Mouse (Mus musculus): ENCODE data around the gene Sh2d2a. TPM values are rescaled to one million over a fixed set of nuclear protein-coding genes. Genes with fewer than 3 reads are reported as not detected.
A peak's percentile ranks its signal among the peaks of the same experiment; 100 is the strongest.
"Not testable (repeated sequence)": the region's sequence is repeated elsewhere in the genome, so short reads cannot be mapped to it uniquely, and the experiment has no call there.

Sh2d2a gene
- polyA plus RNA-seq (2016; fragmentation: Nextera tagmentation; extraction: Ambion mirVana) = 0.04 and 0.11 TPM in 2 replicates

DNA sequence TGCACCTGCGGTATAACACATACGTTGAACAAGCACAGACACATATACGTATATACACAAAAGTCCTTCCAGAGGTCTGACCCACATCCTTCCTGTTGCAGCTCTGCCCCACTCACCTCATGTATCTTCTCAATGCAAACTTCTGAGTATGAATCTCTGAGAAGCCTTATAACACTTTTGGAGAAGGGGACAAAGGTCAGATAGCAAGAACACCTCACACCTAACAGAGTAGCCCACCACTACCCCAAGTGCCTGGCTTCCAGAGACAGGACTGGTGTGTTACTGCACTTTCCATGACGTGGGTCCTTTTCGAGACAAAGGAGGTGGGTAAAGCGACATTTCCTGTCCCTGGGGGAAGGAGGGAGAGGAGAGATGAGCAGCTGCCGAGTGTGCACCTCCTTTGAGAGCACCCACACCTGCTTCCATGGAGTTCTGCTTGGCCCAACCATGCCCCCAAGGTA lies at the start of gene Sh2d2a:
Gene Sh2d2a, plus strand, starts transcription at position 106 of the 461 bp plus-strand sequence.
- H3K27me3 ChIP-seq (replicated peaks) = 0 out of 2 replicates have a peak, but pooled peaks cover 5% of the 10 kb centered on the region
- WGBS (ENCODE audit: insufficient replicate concordance) = 54% methylated on average over 7 of the region's 7 CpGs
- H3K4me1 ChIP-seq = no peaks in the 10 kb centered on the region
- no peak within 1 kb of the TSS for H3K4me3 ChIP-seq
- no peak within 1 kb of the TSS for H3K9ac ChIP-seq
- H3K9me3 ChIP-seq (replicated peaks) = no peaks in the 10 kb centered on the region
- no peak within 1 kb of the TSS for H3K27ac ChIP-seq
- no peaks in the 10 kb centered on the region for H3K36me3 ChIP-seq
- ATAC-seq = no peak
- no peak within 1 kb of the TSS for H3K4me2 ChIP-seq

- no peak overlapping the region for H3K4me3 ChIP-seq
- no peak overlapping the region for H3K4me2 ChIP-seq
- no peak overlapping the region for H3K9ac ChIP-seq
- peaks cover 3% of the 10 kb centered on the region; the same call in 1 of the 2 replicates for H3K4me1 ChIP-seq
- 43% methylated on average over 5 of the region's 5 CpGs for WGBS (ENCODE audit: insufficient replicate concordance)
- ATAC-seq = no peak
- H3K9me3 ChIP-seq (replicated peaks) = no peaks in the 10 kb centered on the region
- no peaks in the 10 kb centered on the region for H3K36me3 ChIP-seq
- peaks cover 100% of the 10 kb centered on the region for H3K27me3 ChIP-seq (replicated peaks)
- no peak overlapping the region for H3K27ac ChIP-seq
Observed at GRCm38 (mm10) chr3:87801681-87802080, 44.9 kb upstream of the Sh2d2a start.

- Histone ChIP-seq H3K4me3 (peak overlapping the region; percentile 28), H3K9me3 (replicated peaks) (no peaks in the 10 kb centered on the region), H3K9ac (no peak overlapping the region), H3K36me3 (no peaks in the 10 kb centered on the region), H3K27ac (no peak overlapping the region), H3K27me3 (replicated peaks) (peaks cover 100% of the 10 kb centered on the region), H3K4me1 (no peaks in the 10 kb centered on the region), H3K4me2 (peak overlapping the region; percentile 57)
- WGBS (ENCODE audit: insufficient replicate concordance) = 3% methylated on average over 26 of the region's 26 CpGs
- 0 out of 2 replicates have a peak, but pooled peaks have one; percentile 13 for ATAC-seq
Observed at GRCm38 (mm10) chr3:87804038-87804677, 42.4 kb upstream of the Sh2d2a start.

DNA sequence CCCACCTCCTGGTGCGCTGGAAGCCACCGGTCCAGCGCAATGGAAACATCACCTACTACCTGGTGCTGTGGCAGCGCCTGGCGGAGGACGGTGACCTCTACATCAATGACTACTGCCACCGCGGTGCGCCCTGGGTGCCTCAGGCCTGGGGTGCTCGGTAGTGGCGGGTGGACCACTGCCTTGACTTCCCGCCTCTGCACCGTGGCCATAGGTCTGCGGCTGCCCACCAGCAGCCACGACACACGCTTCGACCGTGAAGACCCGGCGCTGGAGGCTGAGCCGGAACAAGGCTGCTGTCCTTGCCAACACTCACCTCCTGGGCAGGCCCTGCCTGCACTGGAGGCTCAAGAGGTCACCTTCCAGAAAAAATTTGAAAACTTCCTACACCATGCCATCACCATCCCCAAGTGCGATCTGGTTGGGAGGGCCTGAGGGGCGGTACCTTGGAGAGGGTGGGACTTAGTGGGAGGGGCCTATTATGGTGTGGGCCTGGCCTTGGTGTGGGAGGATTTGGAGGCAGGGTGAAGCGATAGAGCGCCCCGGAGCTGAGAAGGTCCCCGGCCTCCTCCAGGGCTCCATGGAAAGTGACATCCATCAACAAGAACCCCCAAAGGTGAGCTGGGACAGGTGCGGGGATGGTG lies 37.1 kb upstream of the Sh2d2a start:
- Histone ChIP-seq H3K36me3 (no peaks in the 10 kb centered on the region), H3K27me3 (replicated peaks) (peaks cover 100% of the 10 kb centered on the region), H3K4me2 (peak overlapping the region; percentile 42), H3K4me3 (no peak overlapping the region; the same call in 1 of the 2 replicates), H3K9me3 (replicated peaks) (no peaks in the 10 kb centered on the region), H3K4me1 (peaks cover 4% of the 10 kb centered on the region; the same call in 1 of the 2 replicates), H3K9ac (no peak overlapping the region), H3K27ac (no peak overlapping the region)
- peak; percentile 55 for ATAC-seq
- WGBS (ENCODE audit: insufficient replicate concordance) = 10% methylated on average over 28 of the region's 28 CpGs

DNA sequence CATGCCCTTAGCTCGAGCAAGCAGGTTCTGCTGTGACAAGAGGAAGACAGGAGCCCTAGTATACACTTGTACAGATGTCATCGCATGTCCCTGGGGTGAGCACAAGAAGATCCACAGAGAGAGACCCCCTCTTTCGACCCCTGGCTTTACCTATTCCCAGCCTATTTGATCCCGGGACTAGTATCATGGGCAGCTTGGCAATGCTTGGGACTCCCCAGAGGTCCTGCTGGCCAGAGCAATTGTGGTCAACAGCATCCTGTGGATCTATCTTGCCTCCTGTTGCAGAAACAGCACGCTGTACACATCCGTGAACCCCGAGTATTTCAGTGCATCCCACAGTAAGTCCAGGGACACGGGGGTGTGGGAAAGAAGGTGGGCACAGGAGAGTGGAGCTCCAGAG lies 35.3 kb upstream of the Sh2d2a start:
- H3K4me3 ChIP-seq = no peak overlapping the region
- no peak overlapping the region for H3K27ac ChIP-seq
- H3K9me3 ChIP-seq (replicated peaks) = no peaks in the 10 kb centered on the region
- H3K36me3 ChIP-seq = no peaks in the 10 kb centered on the region
- H3K4me1 ChIP-seq = peaks cover 6% of the 10 kb centered on the region; the same call in 1 of the 2 replicates
- H3K27me3 ChIP-seq (replicated peaks) = peaks cover 100% of the 10 kb centered on the region
- 68% methylated on average over 8 of the region's 8 CpGs for WGBS (ENCODE audit: insufficient replicate concordance)
- no peak for ATAC-seq
- no peak overlapping the region for H3K9ac ChIP-seq
- no peak overlapping the region for H3K4me2 ChIP-seq

DNA sequence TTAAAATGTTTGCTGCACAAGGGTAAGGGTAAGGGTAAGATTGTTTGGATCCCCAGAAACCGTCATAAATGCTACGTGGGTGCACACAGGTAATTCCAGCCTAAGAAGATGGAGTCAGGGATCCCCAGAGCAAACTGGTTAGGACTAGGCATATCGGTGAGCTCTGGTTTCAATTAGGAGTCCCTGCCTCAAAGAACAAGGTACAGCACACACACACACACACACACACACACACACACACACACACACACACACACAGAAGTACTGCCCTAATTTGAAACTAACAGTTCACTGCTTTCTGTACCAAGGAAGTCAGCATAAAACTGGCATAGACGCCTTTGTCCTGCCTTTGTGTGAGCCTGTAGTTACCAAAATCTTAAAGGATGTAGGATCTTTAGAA lies 34.1 kb upstream of the Sh2d2a start:
- H3K9ac ChIP-seq = no peak overlapping the region
- no peak overlapping the region for H3K4me2 ChIP-seq
- 55% methylated on average over 4 of the region's 4 CpGs for WGBS (ENCODE audit: insufficient replicate concordance)
- no peaks in the 10 kb centered on the region for H3K36me3 ChIP-seq
- peaks cover 9% of the 10 kb centered on the region; the same call in 1 of the 2 replicates for H3K4me1 ChIP-seq
- H3K27ac ChIP-seq = no peak overlapping the region
- H3K27me3 ChIP-seq (replicated peaks) = peaks cover 99% of the 10 kb centered on the region
- H3K4me3 ChIP-seq = no peak overlapping the region
- no peak for ATAC-seq
- no peaks in the 10 kb centered on the region for H3K9me3 ChIP-seq (replicated peaks)

DNA sequence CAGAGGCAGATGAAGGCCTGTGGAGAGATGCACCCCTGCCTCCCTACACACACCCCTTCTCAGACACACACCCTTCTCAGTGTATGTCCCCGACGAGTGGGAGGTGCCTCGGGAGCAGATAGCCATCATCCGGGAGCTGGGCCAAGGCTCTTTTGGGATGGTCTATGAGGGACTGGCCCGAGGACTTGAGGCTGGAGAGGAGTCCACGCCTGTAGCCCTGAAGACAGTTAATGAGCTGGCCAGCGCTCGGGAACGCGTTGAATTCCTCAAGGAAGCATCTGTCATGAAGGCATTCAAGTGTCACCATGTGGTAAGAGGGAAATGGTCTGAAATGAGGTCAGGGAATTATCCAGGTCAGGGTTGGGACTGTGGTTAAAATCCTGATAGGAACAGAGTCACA lies 33.7 kb upstream of the Sh2d2a start:
- Histone ChIP-seq H3K36me3 (no peaks in the 10 kb centered on the region), H3K4me3 (no peak overlapping the region), H3K27ac (no peak overlapping the region), H3K4me1 (peaks cover 9% of the 10 kb centered on the region; the same call in 1 of the 2 replicates), H3K9ac (no peak overlapping the region), H3K4me2 (no peak overlapping the region), H3K27me3 (replicated peaks) (peaks cover 99% of the 10 kb centered on the region), H3K9me3 (replicated peaks) (no peaks in the 10 kb centered on the region)
- WGBS (ENCODE audit: insufficient replicate concordance) = 45% methylated on average over 10 of the region's 10 CpGs
- no peak for ATAC-seq

- no peak overlapping the region for H3K9ac ChIP-seq
- H3K4me1 ChIP-seq = 0 out of 2 replicates have a peak, but pooled peaks cover 5% of the 10 kb centered on the region
- no peak overlapping the region for H3K4me3 ChIP-seq
- 0 out of 2 replicates have a peak overlapping the region, but pooled peaks have one; percentile 29 for H3K4me2 ChIP-seq
- ATAC-seq = no peak
- no peaks in the 10 kb centered on the region for H3K36me3 ChIP-seq
- peaks cover 93% of the 10 kb centered on the region for H3K27me3 ChIP-seq (replicated peaks)
- H3K27ac ChIP-seq = no peak overlapping the region
- 41% methylated on average over 6 of the region's 6 CpGs for WGBS (ENCODE audit: insufficient replicate concordance)
- no peaks in the 10 kb centered on the region for H3K9me3 ChIP-seq (replicated peaks)
Observed at GRCm38 (mm10) chr3:87816166-87816565, 30.4 kb upstream of the Sh2d2a start.

GRCm38 (mm10) chr3:87816646-87817093 lies 29.9 kb upstream of the Sh2d2a start:
- no peak overlapping the region for H3K9ac ChIP-seq
- 0 out of 2 replicates have a peak overlapping the region, but pooled peaks have one; percentile 29 for H3K4me2 ChIP-seq
- no peak overlapping the region for H3K27ac ChIP-seq
- H3K9me3 ChIP-seq (replicated peaks) = no peaks in the 10 kb centered on the region
- H3K4me1 ChIP-seq = 0 out of 2 replicates have a peak, but pooled peaks cover 5% of the 10 kb centered on the region
- H3K36me3 ChIP-seq = no peaks in the 10 kb centered on the region
- peaks cover 92% of the 10 kb centered on the region for H3K27me3 ChIP-seq (replicated peaks)
- WGBS (ENCODE audit: insufficient replicate concordance) = 5% methylated on average over 12 of the region's 12 CpGs
- H3K4me3 ChIP-seq = no peak overlapping the region
- peak; percentile 21; the same call in 1 of the 2 replicates for ATAC-seq

GRCm38 (mm10) chr3:87818226-87818625 lies 28.3 kb upstream of the Sh2d2a start:
- Histone ChIP-seq H3K4me1 (0 out of 2 replicates have a peak, but pooled peaks cover 5% of the 10 kb centered on the region), H3K36me3 (no peaks in the 10 kb centered on the region), H3K9me3 (replicated peaks) (no peaks in the 10 kb centered on the region), H3K27ac (no peak overlapping the region), H3K4me2 (no peak overlapping the region), H3K27me3 (replicated peaks) (peaks cover 81% of the 10 kb centered on the region), H3K4me3 (no peak overlapping the region), H3K9ac (no peak overlapping the region)
- WGBS (ENCODE audit: insufficient replicate concordance) = 56% methylated on average over 12 of the region's 12 CpGs
- ATAC-seq = no peak

GRCm38 (mm10) chr3:87824206-87824605 lies 22.3 kb upstream of the Sh2d2a start, which contains the start of gene Pear1:
Gene Pear1, minus strand, starts transcription at chr3:87824306.
- H3K4me1 ChIP-seq; H3K9ac ChIP-seq; H3K27ac ChIP-seq; ATAC-seq; H3K9me3 ChIP-seq (replicated peaks); H3K36me3 ChIP-seq; H3K4me2 ChIP-seq; H3K4me3 ChIP-seq: not testable (repeated sequence)
- H3K27me3 ChIP-seq (replicated peaks) = peaks cover 27% of the 10 kb centered on the region
- 79% methylated on average over 1 of the region's 1 CpGs for WGBS (ENCODE audit: insufficient replicate concordance)

GRCm38 (mm10) chr3:87828435-87828834 lies 18.1 kb upstream of the Sh2d2a start:
- H3K36me3 ChIP-seq = no peaks in the 10 kb centered on the region
- no peak overlapping the region for H3K4me3 ChIP-seq
- H3K4me2 ChIP-seq = no peak overlapping the region
- 0 out of 2 replicates have a peak, but pooled peaks cover 2% of the 10 kb centered on the region for H3K4me1 ChIP-seq
- H3K27ac ChIP-seq = no peak overlapping the region
- 15% methylated on average over 4 of the region's 4 CpGs for WGBS (ENCODE audit: insufficient replicate concordance)
- H3K9me3 ChIP-seq (replicated peaks) = no peaks in the 10 kb centered on the region
- no peak overlapping the region for H3K9ac ChIP-seq
- H3K27me3 ChIP-seq (replicated peaks) = peaks cover 5% of the 10 kb centered on the region
- no peak for ATAC-seq
